Mouse (Mus musculus) spleen, postnatal 14 days (tissue): ENCODE measurements around the gene Zfp758.
"Not testable (repeated sequence)": the region's sequence is repeated elsewhere in the genome, so short reads cannot be mapped to it uniquely, and the experiment has no call there.

Source experiments
- DNase-seq, 2 experiments: peaks; one replicate each; pipeline ENCODE4 v3.0.0; 2021 to 2022; ENCODE audit warnings: low spot score in 2 of 2

Gene Zfp758

GRCm38 (mm10) chr17:22361101-22361781 lies at the start of gene Zfp758, which contains the start of gene Zfp944:
TSS of gene Zfp758 (plus strand) at chr17:22361453.
TSS of gene Zfp944 (minus strand) at chr17:22361400.
- DNase-seq = peak in 1 of 2 experiments; percentile 33

GRCm38 (mm10) chr17:22314219-22314618 lies 47.0 kb upstream of the Zfp758 start:
- DNase-seq = not testable (repeated sequence)

GRCm38 (mm10) chr17:22314730-22315226 lies 46.5 kb upstream of the Zfp758 start, which contains the start of gene CT030661.1:
TSS of gene CT030661.1 (minus strand) at chr17:22314837.
- DNase-seq = peak; percentile 27 to 61

- not testable (repeated sequence) for DNase-seq
Observed at GRCm38 (mm10) chr17:22315247-22315646, 46.0 kb upstream of the Zfp758 start.

GRCm38 (mm10) chr17:22352794-22353193 lies 8.5 kb upstream of the Zfp758 start:
- DNase-seq = peak in 1 of 2 experiments; percentile 23

GRCm38 (mm10) chr17:22360572-22360971 lies 681 bp upstream of the Zfp758 start:
- no peak for DNase-seq

GRCm38 (mm10) chr17:22363895-22364294 lies 2.6 kb downstream of the Zfp758 start:
- DNase-seq = no peak

- no peak for DNase-seq
Observed at GRCm38 (mm10) chr17:22410756-22411155, 49.5 kb downstream of the Zfp758 start.

- DNase-seq = peak; percentile 37 to 56
Observed at GRCm38 (mm10) chr17:22417510-22417909, 56.3 kb downstream of the Zfp758 start.

- DNase-seq = peak; percentile 31 to 45
Observed at GRCm38 (mm10) chr17:22423952-22424617, 62.8 kb downstream of the Zfp758 start, which contains the start of gene Zfp946. TSS of gene Zfp946 (plus strand) at chr17:22424222.

GRCm38 (mm10) chr17:22424636-22425354 lies 63.5 kb downstream of the Zfp758 start:
- no peak for DNase-seq
